Mouse (Mus musculus) ES-E14 (cell line): ENCODE results near the gene Nebl.

ENCODE experiments used
- MAFK ChIP-seq: IDR thresholded peaks from 2 replicates; pipeline ENCODE4 v1.6.1; 2014; ENCODE audit warnings: mild to moderate bottlenecking, low read depth, low read length, inconsistent platforms; ENCODE audit not compliant: insufficient read depth
- ZC3H11A ChIP-seq: IDR thresholded peaks from 2 replicates; pipeline ENCODE4 v1.6.1; 2012; ENCODE audit warnings: low read depth, mild to moderate bottlenecking, inconsistent platforms, low read length, borderline replicate concordance
- ZNF384 ChIP-seq: IDR thresholded peaks from 2 replicates; pipeline ENCODE4 v1.6.1; 2012; ENCODE audit warnings: low read depth, low read length, inconsistent platforms

- no peak for TF ChIP-seq ZNF384
- no peak for TF ChIP-seq ZC3H11A
- no peak for TF ChIP-seq MAFK
Observed at GRCm38 (mm10) chr2:17389886-17390285, 341.4 kb downstream of the Nebl start.
